8 mouse cellular contexts compared by ENCODE assay signal in genomic region chr9:116384176-116385076, GRCm38 (mm10).
DNase-seq lines count a peak whose midpoint lies in the region; ATAC-seq lines count a peak whose summit lies in the region.

No protein-coding gene starts in this region.

- H3K36me3 ChIP-seq in midbrain, embryonic 10.5 days = no peaks in the 10 kb centered on the region
- H3K36me3 ChIP-seq in midbrain, embryonic 15.5 days (replicated peaks) = no peaks in the 10 kb centered on the region
- H3K36me3 ChIP-seq in heart, embryonic 13.5 days = no peaks in the 10 kb centered on the region
- no peaks in the 10 kb centered on the region for H3K36me3 ChIP-seq in kidney, embryonic 16.5 days (ENCODE audit: insufficient read depth, low read length)
- H3K36me3 ChIP-seq in neural tube, embryonic 11.5 days (ENCODE audit: control insufficient read depth, insufficient read depth, low read length) = no peaks in the 10 kb centered on the region

- no peak overlapping the region for H3K9ac ChIP-seq in midbrain, embryonic 15.5 days
- peak overlapping the region; percentile 73 for H3K9ac ChIP-seq in heart, embryonic 13.5 days
- H3K9ac ChIP-seq in kidney, embryonic 16.5 days (replicated peaks; ENCODE audit: low read length) = peak overlapping the region; percentile 42
- no peak overlapping the region for H3K9ac ChIP-seq in neural tube, embryonic 11.5 days (ENCODE audit: low read length)

- no peaks in the 10 kb centered on the region for H3K9me3 ChIP-seq in midbrain, embryonic 10.5 days (replicated peaks)
- no peaks in the 10 kb centered on the region for H3K9me3 ChIP-seq in midbrain, embryonic 15.5 days
- H3K9me3 ChIP-seq in heart, embryonic 13.5 days = no peaks in the 10 kb centered on the region
- no peaks in the 10 kb centered on the region for H3K9me3 ChIP-seq in kidney, embryonic 16.5 days (ENCODE audit: low read length)
- H3K9me3 ChIP-seq in neural tube, embryonic 11.5 days (ENCODE audit: control insufficient read depth, low read length) = no peaks in the 10 kb centered on the region

- no peak overlapping the region for H3K4me3 ChIP-seq in midbrain, embryonic 10.5 days
- H3K4me3 ChIP-seq in midbrain, embryonic 15.5 days = no peak overlapping the region
- peak overlapping the region; percentile 32 for H3K4me3 ChIP-seq in heart, embryonic 13.5 days
- peak overlapping the region; percentile 29 for H3K4me3 ChIP-seq in kidney, embryonic 16.5 days (ENCODE audit: low read length)
- H3K4me3 ChIP-seq in neural tube, embryonic 11.5 days (ENCODE audit: low read depth, low read length) = no peak overlapping the region

- peaks cover 21% of the 10 kb centered on the region for H3K4me1 ChIP-seq in midbrain, embryonic 10.5 days
- H3K4me1 ChIP-seq in midbrain, embryonic 15.5 days = peaks cover 7% of the 10 kb centered on the region; the same call in 1 of the 2 replicates
- H3K4me1 ChIP-seq in heart, embryonic 13.5 days = peaks cover 19% of the 10 kb centered on the region
- H3K4me1 ChIP-seq in kidney, embryonic 16.5 days (ENCODE audit: insufficient read depth, low read length) = peaks cover 22% of the 10 kb centered on the region
- H3K4me1 ChIP-seq in neural tube, embryonic 11.5 days (ENCODE audit: control insufficient read depth, insufficient read depth, low read length) = no peaks in the 10 kb centered on the region

- no peaks in the 10 kb centered on the region for H3K27me3 ChIP-seq in midbrain, embryonic 10.5 days (ENCODE audit: low read depth, poor library complexity, severe bottlenecking)
- no peaks in the 10 kb centered on the region for H3K27me3 ChIP-seq in midbrain, embryonic 15.5 days (replicated peaks)
- H3K27me3 ChIP-seq in heart, embryonic 13.5 days (replicated peaks) = no peaks in the 10 kb centered on the region
- H3K27me3 ChIP-seq in kidney, embryonic 16.5 days (ENCODE audit: insufficient read depth, low read length) = no peaks in the 10 kb centered on the region
- no peaks in the 10 kb centered on the region for H3K27me3 ChIP-seq in neural tube, embryonic 11.5 days (ENCODE audit: control insufficient read depth, insufficient read depth, low read length)

- no peak for DNase-seq in midbrain, embryonic 10.5 days (ENCODE audit: low spot score)
- peak; percentile 87 for DNase-seq in fibroblast of lung, adult 2 months (ENCODE audit: low read depth)
- DNase-seq in liver = peak; percentile 78
- peak; percentile 66 for DNase-seq in neural tube, embryonic 11.5 days (ENCODE audit: low spot score)
- DNase-seq in testis, postnatal 10 days (ENCODE audit: low spot score) = peak; percentile 87

- peak overlapping the region; percentile 52; the same call in 1 of the 2 replicates for H3K27ac ChIP-seq in midbrain, embryonic 10.5 days (replicated peaks)
- no peak overlapping the region for H3K27ac ChIP-seq in midbrain, embryonic 15.5 days
- peak overlapping the region; percentile 82 for H3K27ac ChIP-seq in heart, embryonic 13.5 days (replicated peaks)
- H3K27ac ChIP-seq in kidney, embryonic 16.5 days (ENCODE audit: low read length) = peak overlapping the region; percentile 94
- 0 out of 2 replicates have a peak overlapping the region, but pooled peaks have one; percentile 41 for H3K27ac ChIP-seq in neural tube, embryonic 11.5 days (ENCODE audit: low read depth, low read length)

- no peak for ATAC-seq in midbrain, embryonic 15.5 days (replicated peaks)
- no peak for ATAC-seq in heart, embryonic 13.5 days (ENCODE audit: extremely low read depth, insufficient number of reproducible peaks, low FRiP score, low TSS enrichment)
- ATAC-seq in kidney, embryonic 16.5 days (ENCODE audit: low FRiP score, low TSS enrichment) = peak; percentile 87
- ATAC-seq in neural tube, embryonic 11.5 days (ENCODE audit: insufficient read depth, low FRiP score, low TSS enrichment) = no peak

- WGBS in midbrain, embryonic 10.5 days = 78% methylated on average over 21 of the region's 21 CpGs
- 72% methylated on average over 21 of the region's 21 CpGs for WGBS in midbrain, embryonic 15.5 days
- 54% methylated on average over 21 of the region's 21 CpGs for WGBS in heart, embryonic 13.5 days
- 42% methylated on average over 21 of the region's 21 CpGs for WGBS in kidney, embryonic 16.5 days
- WGBS in neural tube, embryonic 11.5 days = 66% methylated on average over 21 of the region's 21 CpGs

- H3K4me2 ChIP-seq in midbrain, embryonic 15.5 days = no peak overlapping the region
- H3K4me2 ChIP-seq in heart, embryonic 13.5 days = peak overlapping the region; percentile 68
- peak overlapping the region; percentile 48 for H3K4me2 ChIP-seq in kidney, embryonic 16.5 days (replicated peaks; ENCODE audit: low read depth, low read length)
- no peak overlapping the region for H3K4me2 ChIP-seq in neural tube, embryonic 11.5 days (ENCODE audit: low read depth)

Comparison
In these comparisons a context has a peak if more than half of its experiments do, and no peak if none do; other contexts are left out.
1. H3K4me3 ChIP-seq: peak in heart, embryonic 13.5 days (single experiment) and kidney, embryonic 16.5 days (single experiment); none in midbrain, embryonic 10.5 days (single experiment), midbrain, embryonic 15.5 days (single experiment) and neural tube, embryonic 11.5 days (single experiment).
2. H3K4me2 ChIP-seq: peak in heart, embryonic 13.5 days (single experiment) and kidney, embryonic 16.5 days (single experiment); none in midbrain, embryonic 15.5 days (single experiment) and neural tube, embryonic 11.5 days (single experiment).
3. H3K9ac ChIP-seq: peak in heart, embryonic 13.5 days (single experiment) and kidney, embryonic 16.5 days (single experiment); none in midbrain, embryonic 15.5 days (single experiment) and neural tube, embryonic 11.5 days (single experiment).